Mouse (Mus musculus): ENCODE measurements around the gene Wwox. TPM values are rescaled to one million over a fixed set of nuclear protein-coding genes. Genes with fewer than 3 reads are reported as not detected.

The Wwox gene
- polyA plus RNA-seq, 1 experiment from 2014 or later: 16.0 TPM

DNA sequence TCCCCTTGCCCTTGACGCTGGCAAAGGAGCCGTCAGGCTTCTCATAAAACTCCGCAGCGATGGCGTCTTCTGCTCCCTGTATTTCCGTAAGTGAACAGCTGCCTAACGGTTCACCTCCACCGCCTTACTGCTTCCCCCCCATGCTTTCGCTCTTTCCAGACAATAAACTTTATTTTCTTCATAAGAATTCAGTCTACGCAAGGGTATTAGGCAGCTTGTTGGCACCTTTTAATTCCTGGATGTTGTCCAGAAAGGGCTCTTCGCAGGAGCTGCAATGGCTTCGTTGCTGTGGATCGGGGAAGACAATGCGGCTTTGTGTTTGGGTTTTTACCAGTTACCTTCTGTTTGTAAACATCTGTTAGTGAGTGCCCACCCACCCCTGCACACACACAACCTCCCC, 211.3 kb downstream of the Wwox start:
- H3K27ac ChIP-seq: no peak overlapping the region
- H3K4me3 ChIP-seq (replicated peaks): no peak overlapping the region
- no peak for ATAC-seq (replicated peaks; ENCODE audit: low FRiP score)
- no peaks in the 10 kb centered on the region for H3K36me3 ChIP-seq
- no peaks in the 10 kb centered on the region for H3K4me1 ChIP-seq
- H3K9ac ChIP-seq: no peak overlapping the region
- H3K27me3 ChIP-seq: no peaks in the 10 kb centered on the region; the same call in 1 of the 2 replicates
- no peak overlapping the region for H3K4me2 ChIP-seq
- no peaks in the 10 kb centered on the region for H3K9me3 ChIP-seq (replicated peaks)
- 68% methylated on average over 14 of the region's 14 CpGs for WGBS

DNA sequence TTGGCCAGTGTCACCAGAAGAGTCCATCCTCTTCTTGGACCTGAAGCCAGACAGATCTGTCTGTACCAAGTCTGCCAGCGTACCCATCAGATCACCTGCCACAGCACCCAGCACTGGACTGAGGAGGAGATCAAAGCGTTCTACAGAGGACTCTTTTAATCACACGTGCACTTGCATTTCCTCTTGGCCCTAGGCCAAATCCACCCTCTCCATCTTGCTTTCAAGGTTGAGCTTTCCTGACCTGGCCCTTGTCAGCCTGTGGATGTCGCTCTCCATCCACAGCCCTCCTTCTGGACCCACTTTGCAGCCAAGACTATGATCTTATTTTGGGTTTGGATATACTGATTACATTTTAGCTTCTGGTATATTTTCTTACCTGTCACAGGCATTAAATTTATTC, 218.3 kb downstream of the Wwox start:
- no peak overlapping the region for H3K27ac ChIP-seq
- no peak overlapping the region for H3K9ac ChIP-seq
- 27% methylated on average over 4 of the region's 4 CpGs for WGBS
- no peak overlapping the region for H3K4me3 ChIP-seq (replicated peaks)
- H3K4me1 ChIP-seq: peaks cover 16% of the 10 kb centered on the region
- H3K27me3 ChIP-seq: no peaks in the 10 kb centered on the region; the same call in 1 of the 2 replicates
- no peaks in the 10 kb centered on the region for H3K9me3 ChIP-seq (replicated peaks)
- H3K4me2 ChIP-seq: no peak overlapping the region
- H3K36me3 ChIP-seq: no peaks in the 10 kb centered on the region
- ATAC-seq (replicated peaks; ENCODE audit: low FRiP score): peak; percentile 58; the same call in 1 of the 2 replicates

DNA sequence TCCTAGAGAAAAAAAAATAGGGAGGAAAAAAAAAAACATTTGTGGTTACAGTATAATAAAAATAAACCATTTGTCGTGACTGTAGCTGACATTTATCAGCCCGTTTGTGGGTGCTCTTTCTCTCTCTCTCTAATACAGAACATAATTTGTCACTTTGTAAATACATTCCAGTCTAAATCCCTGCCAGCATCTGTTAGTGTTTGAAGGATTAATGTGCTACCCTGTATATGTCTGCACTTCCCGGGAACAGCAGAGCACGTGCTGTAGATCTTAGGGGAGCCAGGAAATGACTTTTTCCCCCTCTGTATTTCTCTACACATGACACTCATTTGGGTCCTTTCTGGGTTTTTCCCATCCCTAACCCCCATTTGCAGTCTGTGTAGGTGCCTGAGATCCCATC, 219.0 kb downstream of the Wwox start:
- whole genome bisulfite sequencing: 22% methylated on average over 4 of the region's 4 CpGs

DNA sequence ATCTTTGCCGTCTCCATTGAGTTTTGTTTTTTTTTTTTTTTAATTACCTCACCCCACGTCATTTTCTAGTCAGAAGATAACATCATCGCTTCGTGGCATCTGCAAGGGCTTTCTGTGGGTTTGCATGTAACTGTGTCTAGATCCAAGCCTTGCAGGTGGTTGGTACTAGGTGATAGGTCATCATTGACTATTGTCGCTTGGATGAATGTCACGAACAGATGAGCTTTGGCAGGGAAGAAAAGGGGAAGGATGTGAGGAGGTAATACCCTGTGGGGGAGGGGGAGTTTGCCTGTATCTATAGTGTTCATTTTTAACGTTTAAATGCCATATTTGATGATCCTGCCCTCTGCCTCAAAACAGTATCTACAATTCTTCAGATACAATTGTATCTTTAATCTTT, 223.6 kb downstream of the Wwox start:
- peaks cover 9% of the 10 kb centered on the region for H3K4me1 ChIP-seq
- H3K27ac ChIP-seq: no peak overlapping the region
- no peak overlapping the region for H3K9ac ChIP-seq
- H3K27me3 ChIP-seq: no peaks in the 10 kb centered on the region
- H3K4me3 ChIP-seq (replicated peaks): no peak overlapping the region
- no peak overlapping the region for H3K4me2 ChIP-seq
- 78% methylated on average over 7 of the region's 7 CpGs for WGBS
- H3K36me3 ChIP-seq: no peaks in the 10 kb centered on the region
- H3K9me3 ChIP-seq (replicated peaks): no peaks in the 10 kb centered on the region
- no peak for ATAC-seq (replicated peaks; ENCODE audit: low FRiP score)

More for the DNA sequence above, 219.0 kb downstream of the Wwox start:
- no peaks in the 10 kb centered on the region; the same call in 1 of the 2 replicates for H3K27me3 ChIP-seq
- H3K27ac ChIP-seq: no peak overlapping the region
- no peak overlapping the region for H3K4me3 ChIP-seq (replicated peaks)
- H3K9ac ChIP-seq: no peak overlapping the region
- ATAC-seq (replicated peaks; ENCODE audit: low FRiP score): peak; percentile 40; the same call in 1 of the 2 replicates
- no peaks in the 10 kb centered on the region for H3K9me3 ChIP-seq (replicated peaks)
- peaks cover 16% of the 10 kb centered on the region for H3K4me1 ChIP-seq
- no peaks in the 10 kb centered on the region for H3K36me3 ChIP-seq
- H3K4me2 ChIP-seq: no peak overlapping the region

DNA sequence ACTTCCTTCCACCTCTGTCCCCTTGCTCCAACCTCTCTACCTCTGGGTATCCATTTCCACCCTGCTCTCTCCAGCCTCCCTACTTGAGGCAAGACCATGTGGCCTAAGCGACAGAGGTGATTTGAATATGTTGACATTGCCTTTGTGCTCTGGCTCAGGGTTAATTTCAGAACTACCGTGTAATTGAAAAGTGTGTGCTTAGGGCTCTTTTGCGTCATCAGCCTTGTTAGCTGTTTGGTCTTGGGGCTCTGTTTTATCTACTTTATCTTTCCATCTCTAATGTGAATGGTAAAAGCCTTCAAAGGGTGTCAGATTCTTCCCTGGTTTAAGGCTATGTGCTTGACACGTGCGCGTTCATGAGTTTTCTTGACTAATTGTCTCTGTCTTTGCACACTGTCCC, 226.1 kb downstream of the Wwox start:
- Histone ChIP-seq H3K27me3 (no peaks in the 10 kb centered on the region), H3K4me3 (replicated peaks) (no peak overlapping the region), H3K9me3 (replicated peaks) (no peaks in the 10 kb centered on the region), H3K4me1 (no peaks in the 10 kb centered on the region), H3K9ac (no peak overlapping the region), H3K27ac (no peak overlapping the region), H3K4me2 (no peak overlapping the region), H3K36me3 (no peaks in the 10 kb centered on the region)
- WGBS: 68% methylated on average over 6 of the region's 6 CpGs
- ATAC-seq (replicated peaks; ENCODE audit: low FRiP score): no peak

DNA sequence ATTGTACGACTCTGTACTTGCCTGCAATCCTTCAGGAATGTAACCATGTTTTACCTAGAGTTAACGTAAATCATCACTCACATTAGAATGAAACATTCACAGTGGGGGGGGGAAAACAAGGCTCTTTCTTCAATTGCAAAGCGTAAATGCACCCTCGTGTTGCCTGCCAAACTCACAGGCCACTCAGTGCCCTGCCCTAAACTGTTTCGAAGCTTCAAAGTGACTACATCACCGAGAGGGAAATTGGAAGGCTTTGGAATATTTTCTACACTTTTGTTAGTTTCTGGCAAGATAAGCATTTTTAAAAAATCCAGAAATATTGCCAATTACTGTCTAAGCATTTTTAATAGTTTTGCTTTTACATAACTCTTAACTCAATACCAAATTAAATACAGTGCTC, 231.3 kb downstream of the Wwox start:
- no peak overlapping the region for H3K27ac ChIP-seq
- no peak overlapping the region for H3K9ac ChIP-seq
- H3K36me3 ChIP-seq: no peaks in the 10 kb centered on the region
- ATAC-seq (replicated peaks; ENCODE audit: low FRiP score): no peak
- H3K27me3 ChIP-seq: no peaks in the 10 kb centered on the region
- 71% methylated on average over 6 of the region's 6 CpGs for WGBS
- no peaks in the 10 kb centered on the region for H3K9me3 ChIP-seq (replicated peaks)
- no peak overlapping the region for H3K4me2 ChIP-seq
- no peak overlapping the region for H3K4me3 ChIP-seq (replicated peaks)
- H3K4me1 ChIP-seq: peaks cover 7% of the 10 kb centered on the region

DNA sequence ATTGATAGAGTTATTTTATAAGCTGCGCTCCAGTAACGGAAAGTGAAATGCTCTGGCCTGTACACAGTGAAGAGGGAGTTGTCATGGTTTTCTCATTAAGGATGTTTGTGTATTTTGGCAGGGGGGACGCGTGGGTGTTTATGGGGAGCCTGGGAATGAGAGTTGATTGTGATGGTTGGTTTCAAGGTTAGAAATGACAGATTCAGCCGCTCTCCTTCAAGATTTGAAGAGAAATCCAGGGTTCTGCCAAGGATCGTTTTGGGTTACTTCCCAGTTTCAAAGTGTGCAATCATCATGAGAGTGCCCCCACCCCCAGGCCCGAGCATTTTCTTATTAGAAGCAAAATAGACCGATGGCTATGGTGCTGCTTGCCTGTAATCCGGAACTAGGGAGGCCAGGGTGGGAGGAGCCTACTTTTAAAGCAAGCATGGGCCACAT, 231.8 kb downstream of the Wwox start:
- WGBS: 44% methylated on average over 9 of the region's 9 CpGs
- Histone ChIP-seq H3K4me2 (no peak overlapping the region), H3K9ac (no peak overlapping the region), H3K27me3 (no peaks in the 10 kb centered on the region), H3K4me3 (replicated peaks) (no peak overlapping the region), H3K36me3 (no peaks in the 10 kb centered on the region), H3K4me1 (peaks cover 7% of the 10 kb centered on the region), H3K9me3 (replicated peaks) (no peaks in the 10 kb centered on the region), H3K27ac (0 out of 2 replicates have a peak overlapping the region, but pooled peaks have one; percentile 29)
- no peak; the same call in 1 of the 2 replicates for ATAC-seq (replicated peaks; ENCODE audit: low FRiP score)

DNA sequence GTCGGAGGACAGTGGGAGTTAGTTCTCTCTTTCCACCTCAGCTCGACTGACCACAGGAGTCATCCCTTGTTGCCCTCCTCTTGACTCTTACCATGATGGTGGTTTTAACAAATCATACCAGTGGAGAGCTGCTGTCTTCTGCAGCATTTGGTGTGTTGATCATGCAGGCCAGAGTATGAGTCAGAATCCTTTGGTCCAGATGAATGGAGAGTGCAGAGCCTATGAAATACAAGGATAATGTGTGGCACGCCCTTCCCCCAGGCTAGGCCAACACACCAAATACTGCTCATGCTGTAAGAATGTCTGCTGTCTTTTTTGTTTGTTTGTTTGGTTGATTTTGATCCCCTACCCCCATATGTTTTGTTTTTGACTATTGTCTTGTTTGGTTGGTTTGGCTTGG, 234.0 kb downstream of the Wwox start:
- 90% methylated on average over 3 of the region's 3 CpGs for WGBS
- H3K9me3 ChIP-seq (replicated peaks): no peaks in the 10 kb centered on the region
- peaks cover 17% of the 10 kb centered on the region for H3K4me1 ChIP-seq
- no peak for ATAC-seq (replicated peaks; ENCODE audit: low FRiP score)
- H3K4me3 ChIP-seq (replicated peaks): no peak overlapping the region
- no peaks in the 10 kb centered on the region for H3K27me3 ChIP-seq
- no peak overlapping the region for H3K4me2 ChIP-seq
- no peaks in the 10 kb centered on the region for H3K36me3 ChIP-seq
- no peak overlapping the region for H3K9ac ChIP-seq
- no peak overlapping the region for H3K27ac ChIP-seq

DNA sequence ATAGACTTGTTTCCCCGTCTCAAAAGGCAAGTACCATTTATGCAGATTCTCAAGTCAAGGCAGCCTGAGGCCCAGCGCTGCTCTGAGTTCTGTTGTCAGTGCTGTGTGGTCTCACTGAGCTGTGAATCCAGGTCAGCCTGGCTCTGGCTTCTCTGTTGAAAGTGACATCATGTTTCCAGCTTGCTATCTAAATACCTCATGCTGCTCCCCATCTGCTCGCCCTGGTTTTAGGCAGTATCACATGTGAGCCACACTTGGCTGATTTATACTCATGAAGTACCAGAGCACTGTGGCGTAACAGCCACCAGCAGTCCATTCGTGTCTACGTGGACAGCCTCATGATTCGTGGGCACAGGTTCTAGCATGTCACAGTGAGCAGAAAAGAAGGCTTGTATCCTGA, 235.7 kb downstream of the Wwox start:
- no peaks in the 10 kb centered on the region for H3K36me3 ChIP-seq
- H3K4me3 ChIP-seq (replicated peaks): no peak overlapping the region
- 65% methylated on average over 7 of the region's 7 CpGs for WGBS
- H3K9ac ChIP-seq: no peak overlapping the region
- H3K9me3 ChIP-seq (replicated peaks): no peaks in the 10 kb centered on the region
- no peaks in the 10 kb centered on the region for H3K27me3 ChIP-seq
- no peak overlapping the region for H3K4me2 ChIP-seq
- peaks cover 29% of the 10 kb centered on the region for H3K4me1 ChIP-seq
- H3K27ac ChIP-seq: no peak overlapping the region
- ATAC-seq (replicated peaks; ENCODE audit: low FRiP score): no peak

DNA sequence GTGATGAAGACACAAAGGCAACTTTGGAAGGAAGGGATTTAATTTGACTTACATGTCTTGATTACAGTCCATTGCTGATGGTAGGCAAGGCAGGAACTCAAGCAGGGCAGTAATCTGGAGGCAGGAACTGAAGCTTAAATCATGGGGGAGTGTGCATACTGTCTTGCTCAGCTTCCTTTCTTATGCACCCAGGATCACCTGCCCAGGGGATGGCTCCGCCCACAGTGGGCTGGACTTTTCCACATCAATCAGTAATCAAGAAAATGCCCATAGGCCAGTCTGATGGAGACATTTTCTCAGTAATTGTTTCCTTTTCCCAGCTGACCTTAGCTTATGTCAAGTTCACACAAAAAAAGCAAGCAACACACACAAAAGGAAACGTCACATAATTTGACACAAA, 237.5 kb downstream of the Wwox start:
- WGBS: 82% methylated on average over 2 of the region's 2 CpGs
- Histone ChIP-seq H3K36me3 (no peaks in the 10 kb centered on the region), H3K4me1 (peaks cover 39% of the 10 kb centered on the region), H3K9ac (no peak overlapping the region), H3K9me3 (replicated peaks) (no peaks in the 10 kb centered on the region), H3K27me3 (0 out of 2 replicates have a peak, but pooled peaks cover 3% of the 10 kb centered on the region), H3K27ac (no peak overlapping the region), H3K4me3 (replicated peaks) (no peak overlapping the region), H3K4me2 (no peak overlapping the region)
- ATAC-seq (replicated peaks; ENCODE audit: low FRiP score): no peak

DNA sequence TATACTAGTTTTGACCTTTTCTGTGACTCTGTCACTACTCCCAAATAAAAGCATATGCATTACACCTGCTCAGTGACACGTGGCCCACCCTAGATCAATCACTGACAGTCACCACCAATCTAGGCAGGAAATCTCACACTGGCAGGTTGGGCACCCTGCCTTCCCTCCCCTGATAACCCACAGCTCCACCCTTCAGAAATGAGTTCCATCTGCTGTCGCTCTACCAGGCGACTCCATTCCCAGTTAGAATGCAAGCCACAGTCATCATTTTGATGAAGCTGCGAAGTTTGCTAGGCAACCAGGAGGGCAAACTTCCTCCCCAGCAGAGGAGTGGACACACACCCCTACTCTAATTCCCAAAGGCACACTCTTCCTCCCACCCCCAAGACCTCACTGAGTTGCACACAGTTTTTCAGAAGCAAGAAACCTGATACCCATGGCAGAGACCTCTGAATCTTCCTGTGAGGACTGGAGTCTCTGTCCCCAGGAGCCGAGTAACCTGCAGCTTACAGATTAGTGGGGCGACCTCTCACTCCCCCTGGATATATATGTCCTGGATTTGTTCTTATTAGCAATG, 238.2 kb downstream of the Wwox start:
- Histone ChIP-seq H3K27me3 (0 out of 2 replicates have a peak, but pooled peaks cover 3% of the 10 kb centered on the region), H3K4me3 (replicated peaks) (no peak overlapping the region), H3K4me2 (no peak overlapping the region), H3K4me1 (peaks cover 43% of the 10 kb centered on the region), H3K9me3 (replicated peaks) (no peaks in the 10 kb centered on the region), H3K9ac (no peak overlapping the region), H3K36me3 (no peaks in the 10 kb centered on the region), H3K27ac (no peak overlapping the region)
- WGBS: 38% methylated on average over 6 of the region's 6 CpGs
- ATAC-seq (replicated peaks; ENCODE audit: low FRiP score): peak; percentile 50; the same call in 1 of the 2 replicates

DNA sequence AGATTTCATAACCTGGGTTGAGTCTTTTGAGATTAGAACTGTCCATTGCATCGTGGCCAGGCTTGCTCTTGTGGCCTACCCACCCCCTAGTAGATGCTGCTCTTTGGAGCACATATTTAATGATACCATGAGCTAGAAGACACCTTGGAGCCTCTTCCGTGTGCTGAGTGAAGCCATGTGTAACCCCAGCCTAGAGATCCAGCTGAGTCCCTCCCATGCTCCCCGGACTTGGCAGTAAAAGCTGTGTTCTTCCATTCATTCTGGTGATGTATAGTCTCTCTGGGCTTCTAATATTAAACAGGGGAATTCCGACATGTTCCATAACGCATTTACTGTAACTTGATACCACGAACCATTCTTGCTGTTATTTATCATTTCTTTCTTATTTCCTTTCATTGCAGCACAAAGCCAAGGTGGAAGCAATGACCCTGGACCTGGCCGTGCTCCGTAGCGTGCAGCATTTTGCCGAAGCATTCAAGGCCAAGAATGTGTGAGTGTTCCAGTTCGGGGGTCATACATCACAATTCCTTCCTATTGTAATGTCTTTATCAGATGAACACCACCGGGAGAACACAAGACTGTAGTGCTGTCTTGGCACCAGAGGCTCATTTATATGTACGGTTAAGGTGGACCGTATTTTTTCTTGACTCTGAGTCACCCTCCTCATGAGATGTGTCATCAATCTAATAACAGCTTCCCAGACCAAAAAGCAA, 240.1 kb downstream of the Wwox start:
- Histone ChIP-seq H3K9me3 (replicated peaks) (no peaks in the 10 kb centered on the region), H3K4me3 (replicated peaks) (no peak overlapping the region), H3K27ac (no peak overlapping the region; the same call in 1 of the 2 replicates), H3K27me3 (0 out of 2 replicates have a peak, but pooled peaks cover 3% of the 10 kb centered on the region), H3K4me2 (no peak overlapping the region), H3K36me3 (no peaks in the 10 kb centered on the region), H3K4me1 (peaks cover 45% of the 10 kb centered on the region), H3K9ac (no peak overlapping the region)
- 28% methylated on average over 14 of the region's 14 CpGs for WGBS
- ATAC-seq (replicated peaks; ENCODE audit: low FRiP score): peak; percentile 44; the same call in 1 of the 2 replicates
